Mouse (Mus musculus): ENCODE data around the gene Nt5c2. TPM values are rescaled to one million over a fixed set of nuclear protein-coding genes. Genes with fewer than 3 reads are reported as not detected.
"Not testable (repeated sequence)": the region's sequence is repeated elsewhere in the genome, so short reads cannot be mapped to it uniquely, and the experiment has no call there.

Gene Nt5c2
- polyA plus RNA-seq, 1 experiment from 2014 or later, result 85.4 TPM

- no peak overlapping the region for H3K27ac ChIP-seq
- 70% methylated on average over 8 of the region's 8 CpGs for WGBS
These were observed 16.6 kb downstream of the Nt5c2 start for GRCm38 (mm10) chr19:46998168-46998870.

GRCm38 (mm10) chr19:46996095-46996494 is 18.9 kb downstream of the Nt5c2 start:
- Histone ChIP-seq H3K4me2 (no peak overlapping the region), H3K9me3 (no peaks in the 10 kb centered on the region), H3K9ac (no peak overlapping the region), H3K27ac (no peak overlapping the region), H3K27me3 (no peaks in the 10 kb centered on the region), H3K4me1 (no peaks in the 10 kb centered on the region), H3K4me3 (no peak overlapping the region), H3K36me3 (no peaks in the 10 kb centered on the region)
- ATAC-seq (ENCODE audit: borderline replicate concordance, extremely low read depth, low FRiP score, low TSS enrichment), result no peak
- WGBS, result 81% methylated on average over 9 of the region's 9 CpGs

More at GRCm38 (mm10) chr19:46998168-46998870, 16.6 kb downstream of the Nt5c2 start:
- Histone ChIP-seq H3K9ac (no peak overlapping the region), H3K4me3 (no peak overlapping the region), H3K4me2 (no peak overlapping the region), H3K27me3 (no peaks in the 10 kb centered on the region), H3K4me1 (no peaks in the 10 kb centered on the region), H3K9me3 (no peaks in the 10 kb centered on the region), H3K36me3 (no peaks in the 10 kb centered on the region)
- no peak for ATAC-seq (ENCODE audit: borderline replicate concordance, extremely low read depth, low FRiP score, low TSS enrichment)

GRCm38 (mm10) chr19:46992329-46992728 is 22.6 kb downstream of the Nt5c2 start:
- not testable (repeated sequence) for H3K4me2 ChIP-seq; ATAC-seq (ENCODE audit: borderline replicate concordance, extremely low read depth, low FRiP score, low TSS enrichment); H3K27ac ChIP-seq; H3K9ac ChIP-seq; H3K27me3 ChIP-seq; H3K9me3 ChIP-seq; H3K36me3 ChIP-seq; H3K4me3 ChIP-seq
- WGBS, result 61% methylated on average over 4 of the region's 4 CpGs
- H3K4me1 ChIP-seq, result peaks cover 21% of the 10 kb centered on the region

- ATAC-seq (ENCODE audit: borderline replicate concordance, extremely low read depth, low FRiP score, low TSS enrichment), result no peak
These were observed 23.8 kb downstream of the Nt5c2 start for GRCm38 (mm10) chr19:46991145-46991544.

GRCm38 (mm10) chr19:46990625-46991024 is 24.3 kb downstream of the Nt5c2 start:
- peaks cover 24% of the 10 kb centered on the region for H3K4me1 ChIP-seq
- not testable (repeated sequence) for H3K9ac ChIP-seq; H3K4me3 ChIP-seq; H3K4me2 ChIP-seq; H3K9me3 ChIP-seq; H3K36me3 ChIP-seq; H3K27me3 ChIP-seq; ATAC-seq (ENCODE audit: borderline replicate concordance, extremely low read depth, low FRiP score, low TSS enrichment); H3K27ac ChIP-seq
- 75% methylated on average over 8 of the region's 8 CpGs for WGBS

More at GRCm38 (mm10) chr19:46991145-46991544, 23.8 kb downstream of the Nt5c2 start:
- Histone ChIP-seq H3K27me3 (no peaks in the 10 kb centered on the region), H3K4me2 (no peak overlapping the region), H3K36me3 (no peaks in the 10 kb centered on the region), H3K9me3 (no peaks in the 10 kb centered on the region), H3K4me1 (peaks cover 24% of the 10 kb centered on the region), H3K4me3 (no peak overlapping the region), H3K27ac (no peak overlapping the region), H3K9ac (no peak overlapping the region)
- WGBS, result 9% methylated on average over 5 of the region's 5 CpGs

GRCm38 (mm10) chr19:46990153-46990518 is 24.8 kb downstream of the Nt5c2 start:
- Histone ChIP-seq H3K4me3 (no peak overlapping the region), H3K36me3 (no peaks in the 10 kb centered on the region), H3K4me2 (no peak overlapping the region), H3K4me1 (peaks cover 24% of the 10 kb centered on the region), H3K9me3 (no peaks in the 10 kb centered on the region), H3K27me3 (no peaks in the 10 kb centered on the region), H3K9ac (no peak overlapping the region), H3K27ac (0 out of 2 replicates have a peak overlapping the region, but pooled peaks have one; percentile 85)
- ATAC-seq (ENCODE audit: borderline replicate concordance, extremely low read depth, low FRiP score, low TSS enrichment), result no peak
- 81% methylated on average over 3 of the region's 3 CpGs for WGBS

- H3K9me3 ChIP-seq, result no peaks in the 10 kb centered on the region
- H3K36me3 ChIP-seq, result no peaks in the 10 kb centered on the region
- H3K4me3 ChIP-seq, result no peak overlapping the region
- H3K27me3 ChIP-seq, result no peaks in the 10 kb centered on the region
- 62% methylated on average over 20 of the region's 20 CpGs for WGBS
- no peak overlapping the region for H3K4me2 ChIP-seq
- peak overlapping the region; percentile 85 for H3K27ac ChIP-seq
- ATAC-seq (ENCODE audit: borderline replicate concordance, extremely low read depth, low FRiP score, low TSS enrichment), result no peak
- H3K9ac ChIP-seq, result no peak overlapping the region
- H3K4me1 ChIP-seq, result peaks cover 29% of the 10 kb centered on the region
These were observed 25.3 kb downstream of the Nt5c2 start for GRCm38 (mm10) chr19:46989479-46990152.

GRCm38 (mm10) chr19:46988231-46989087 is 26.5 kb downstream of the Nt5c2 start:
- peak overlapping the region; percentile 85 for H3K27ac ChIP-seq

GRCm38 (mm10) chr19:46987646-46988045 is 27.3 kb downstream of the Nt5c2 start:
- Histone ChIP-seq H3K36me3 (no peaks in the 10 kb centered on the region), H3K9me3 (no peaks in the 10 kb centered on the region), H3K9ac (no peak overlapping the region), H3K27ac (peak overlapping the region; percentile 85), H3K4me1 (peaks cover 38% of the 10 kb centered on the region), H3K27me3 (no peaks in the 10 kb centered on the region), H3K4me3 (no peak overlapping the region), H3K4me2 (no peak overlapping the region)
- no peak for ATAC-seq (ENCODE audit: borderline replicate concordance, extremely low read depth, low FRiP score, low TSS enrichment)
- 51% methylated on average over 6 of the region's 6 CpGs for WGBS

More at GRCm38 (mm10) chr19:46988231-46989087, 26.5 kb downstream of the Nt5c2 start:
- no peaks in the 10 kb centered on the region for H3K9me3 ChIP-seq
- H3K36me3 ChIP-seq, result no peaks in the 10 kb centered on the region
- whole genome bisulfite sequencing, result 52% methylated on average over 16 of the region's 16 CpGs
- no peaks in the 10 kb centered on the region for H3K27me3 ChIP-seq
- ATAC-seq (ENCODE audit: borderline replicate concordance, extremely low read depth, low FRiP score, low TSS enrichment), result peak; percentile 77
- no peak overlapping the region for H3K9ac ChIP-seq
- no peak overlapping the region for H3K4me3 ChIP-seq
- H3K4me2 ChIP-seq, result peak overlapping the region; percentile 13
- peaks cover 38% of the 10 kb centered on the region for H3K4me1 ChIP-seq

- WGBS, result 67% methylated on average over 13 of the region's 13 CpGs
- Histone ChIP-seq H3K27me3 (no peaks in the 10 kb centered on the region), H3K27ac (no peak overlapping the region), H3K4me1 (peaks cover 38% of the 10 kb centered on the region), H3K36me3 (no peaks in the 10 kb centered on the region), H3K9me3 (no peaks in the 10 kb centered on the region), H3K9ac (no peak overlapping the region), H3K4me3 (no peak overlapping the region), H3K4me2 (no peak overlapping the region)
- ATAC-seq (ENCODE audit: borderline replicate concordance, extremely low read depth, low FRiP score, low TSS enrichment), result no peak
These were observed 30.0 kb downstream of the Nt5c2 start for GRCm38 (mm10) chr19:46984726-46985622.

- H3K4me1 ChIP-seq, result peaks cover 33% of the 10 kb centered on the region
- no peaks in the 10 kb centered on the region for H3K9me3 ChIP-seq
- no peak overlapping the region for H3K4me3 ChIP-seq
- no peak for ATAC-seq (ENCODE audit: borderline replicate concordance, extremely low read depth, low FRiP score, low TSS enrichment)
- 32% methylated on average over 11 of the region's 11 CpGs for WGBS
- H3K27me3 ChIP-seq, result no peaks in the 10 kb centered on the region
- peak overlapping the region; percentile 68 for H3K27ac ChIP-seq
- no peak overlapping the region for H3K9ac ChIP-seq
- H3K36me3 ChIP-seq, result no peaks in the 10 kb centered on the region
- H3K4me2 ChIP-seq, result no peak overlapping the region; the same call in 1 of the 2 replicates
These were observed 31.0 kb downstream of the Nt5c2 start for GRCm38 (mm10) chr19:46983966-46984380.
